Mouse (Mus musculus): ENCODE results near the gene Gzmm. TPM values are rescaled to one million over a fixed set of nuclear protein-coding genes. Genes with fewer than 3 reads are reported as not detected.
A peak's percentile ranks its signal among the peaks of the same experiment; 100 is the strongest.

The Gzmm gene
- total and polyA plus RNA-seq, 2 experiments from 2014 or later: 0.63 to 1.2 TPM

DNA sequence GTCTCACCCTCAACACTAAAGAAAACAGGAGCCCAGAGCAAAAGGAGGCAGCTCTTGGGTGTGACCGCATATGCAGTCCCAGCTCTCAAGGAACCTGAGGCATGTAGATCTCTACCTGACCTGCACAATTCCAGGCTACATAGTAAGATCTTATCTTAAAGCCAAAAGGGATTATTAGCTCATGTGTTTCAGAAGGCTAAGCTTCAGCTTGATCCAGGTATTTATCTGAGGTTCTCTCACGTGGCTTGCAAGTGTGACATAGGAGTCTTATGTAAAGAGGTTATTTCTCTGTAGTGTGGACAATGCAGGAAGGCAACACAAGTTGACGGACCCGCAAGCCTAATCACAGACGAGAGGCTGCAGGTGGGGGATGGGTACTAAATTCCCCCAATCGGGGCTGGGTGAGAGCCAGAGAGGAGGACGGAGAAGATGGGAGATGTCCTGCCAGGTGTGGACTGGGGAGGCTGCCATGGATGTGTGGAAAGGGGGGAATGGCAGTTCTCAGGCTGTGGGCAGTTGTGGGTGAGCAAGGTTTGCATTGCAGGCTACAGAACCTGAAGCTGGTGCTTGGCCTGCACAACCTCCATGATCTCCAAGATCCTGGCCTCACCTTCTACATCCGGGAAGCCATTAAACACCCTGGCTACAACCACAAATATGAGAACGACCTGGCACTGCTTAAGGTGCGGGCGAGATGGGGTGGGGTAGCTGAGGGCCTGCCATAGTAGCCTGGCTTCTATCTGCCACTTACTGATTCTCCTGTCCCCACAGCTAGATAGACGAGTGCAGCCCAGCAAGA lies 5.0 kb downstream of the Gzmm start:
- no peaks in the 10 kb centered on the region for H3K27me3 ChIP-seq (ENCODE audit: insufficient read depth, low read length)
- DNase-seq (ENCODE audit: low spot score): no peak
- no peak overlapping the region for H3K27ac ChIP-seq
- no peak overlapping the region for H3K9ac ChIP-seq (replicated peaks; ENCODE audit: low read length)
- ATAC-seq: no peak
- WGBS: 66% methylated on average over 12 of the region's 12 CpGs
- no peak overlapping the region for H3K4me2 ChIP-seq (ENCODE audit: low read depth, low read length)
- no peak for TF ChIP-seq CTCF (IDR thresholded peaks at IDR 0.05; ENCODE audit: low read depth)
- H3K4me3 ChIP-seq (ENCODE audit: low read length): no peak overlapping the region
- no peaks in the 10 kb centered on the region for H3K9me3 ChIP-seq (ENCODE audit: low read length)
- no peaks in the 10 kb centered on the region for H3K4me1 ChIP-seq (ENCODE audit: insufficient read depth, low read length)
- H3K36me3 ChIP-seq (ENCODE audit: insufficient read depth, low read length): no peaks in the 10 kb centered on the region; the same call in 1 of the 2 replicates

DNA sequence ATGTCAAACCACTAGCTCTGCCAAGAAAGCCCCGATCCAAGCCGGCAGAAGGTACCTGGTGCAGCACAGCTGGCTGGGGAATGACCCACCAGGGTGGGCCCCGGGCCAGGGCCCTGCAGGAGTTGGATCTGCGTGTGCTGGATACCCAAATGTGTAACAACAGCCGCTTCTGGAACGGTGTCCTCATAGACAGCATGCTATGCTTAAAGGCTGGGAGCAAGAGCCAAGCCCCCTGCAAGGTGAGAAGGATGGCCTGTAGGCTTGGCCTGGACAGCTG lies 5.5 kb downstream of the Gzmm start:
- DNase-seq (ENCODE audit: low spot score) (no peak), ATAC-seq (no peak)
- no peak for TF ChIP-seq CTCF (IDR thresholded peaks at IDR 0.05; ENCODE audit: low read depth)
- no peaks in the 10 kb centered on the region for H3K4me1 ChIP-seq (ENCODE audit: insufficient read depth, low read length)
- no peak overlapping the region for H3K9ac ChIP-seq (replicated peaks; ENCODE audit: low read length)
- WGBS: 51% methylated on average over 6 of the region's 6 CpGs
- H3K9me3 ChIP-seq (ENCODE audit: low read length): no peaks in the 10 kb centered on the region
- H3K27ac ChIP-seq: no peak overlapping the region
- no peak overlapping the region for H3K4me2 ChIP-seq (ENCODE audit: low read depth, low read length)
- no peak overlapping the region for H3K4me3 ChIP-seq (ENCODE audit: low read length)
- no peaks in the 10 kb centered on the region for H3K27me3 ChIP-seq (ENCODE audit: insufficient read depth, low read length)
- H3K36me3 ChIP-seq (ENCODE audit: insufficient read depth, low read length): no peaks in the 10 kb centered on the region

DNA sequence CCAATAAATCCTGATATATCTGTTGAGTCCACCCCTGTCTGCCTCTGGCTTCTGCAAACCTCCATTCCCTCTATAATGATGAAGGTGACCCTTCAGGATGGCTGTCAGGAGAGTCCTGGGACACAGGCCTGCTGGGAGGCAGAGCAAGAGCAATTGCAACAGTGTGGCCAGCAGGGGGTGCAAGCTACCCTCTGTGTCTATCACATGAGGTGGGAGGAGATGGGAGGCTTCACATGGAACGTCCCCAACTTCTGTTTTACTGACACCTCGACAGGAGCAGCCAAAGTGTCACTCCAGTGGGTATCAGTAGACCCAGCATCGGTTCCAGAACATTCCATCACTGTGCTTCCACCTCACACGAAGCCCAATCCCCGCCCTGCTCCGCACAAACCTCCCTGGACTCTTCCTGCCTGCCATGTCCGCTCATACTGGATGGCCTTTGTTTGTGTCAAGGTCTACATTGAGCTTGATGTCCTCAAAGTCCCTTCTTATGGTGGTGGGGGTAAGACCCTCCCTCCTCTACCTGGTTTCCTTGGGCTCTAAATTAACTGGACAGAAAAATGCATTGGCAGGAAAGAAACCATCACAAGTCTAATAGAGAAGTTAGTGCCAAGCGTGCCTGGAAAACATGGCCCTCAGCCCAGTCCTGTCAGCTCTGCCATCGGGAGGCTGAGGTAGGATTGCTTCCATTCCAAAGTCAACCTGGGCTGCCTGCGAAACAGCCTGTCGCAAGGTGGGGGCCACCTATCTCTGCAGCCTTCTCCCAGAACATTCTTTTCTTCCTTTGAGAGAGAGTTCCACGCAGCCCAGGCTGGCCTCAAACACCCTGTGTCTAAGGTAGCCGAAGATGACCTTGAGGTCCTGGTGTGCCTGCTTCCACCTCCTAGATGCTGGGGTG lies 6.7 kb downstream of the Gzmm start:
- TF ChIP-seq CTCF (IDR thresholded peaks at IDR 0.05; ENCODE audit: low read depth): peak; percentile 82
- H3K36me3 ChIP-seq (ENCODE audit: insufficient read depth, low read length): no peaks in the 10 kb centered on the region
- H3K9ac ChIP-seq (replicated peaks; ENCODE audit: low read length): no peak overlapping the region
- H3K27ac ChIP-seq: peak overlapping the region; percentile 22; the same call in 1 of the 2 replicates
- H3K4me2 ChIP-seq (ENCODE audit: low read depth, low read length): no peak overlapping the region
- H3K9me3 ChIP-seq (ENCODE audit: low read length): no peaks in the 10 kb centered on the region
- H3K4me3 ChIP-seq (ENCODE audit: low read length): no peak overlapping the region
- WGBS: 61% methylated on average over 13 of the region's 13 CpGs
- H3K27me3 ChIP-seq (ENCODE audit: insufficient read depth, low read length): no peaks in the 10 kb centered on the region
- no peaks in the 10 kb centered on the region for H3K4me1 ChIP-seq (ENCODE audit: insufficient read depth, low read length)
- ATAC-seq (peak; percentile 36; the same call in 1 of the 2 replicates), DNase-seq (ENCODE audit: low spot score) (peak; percentile 67)

DNA sequence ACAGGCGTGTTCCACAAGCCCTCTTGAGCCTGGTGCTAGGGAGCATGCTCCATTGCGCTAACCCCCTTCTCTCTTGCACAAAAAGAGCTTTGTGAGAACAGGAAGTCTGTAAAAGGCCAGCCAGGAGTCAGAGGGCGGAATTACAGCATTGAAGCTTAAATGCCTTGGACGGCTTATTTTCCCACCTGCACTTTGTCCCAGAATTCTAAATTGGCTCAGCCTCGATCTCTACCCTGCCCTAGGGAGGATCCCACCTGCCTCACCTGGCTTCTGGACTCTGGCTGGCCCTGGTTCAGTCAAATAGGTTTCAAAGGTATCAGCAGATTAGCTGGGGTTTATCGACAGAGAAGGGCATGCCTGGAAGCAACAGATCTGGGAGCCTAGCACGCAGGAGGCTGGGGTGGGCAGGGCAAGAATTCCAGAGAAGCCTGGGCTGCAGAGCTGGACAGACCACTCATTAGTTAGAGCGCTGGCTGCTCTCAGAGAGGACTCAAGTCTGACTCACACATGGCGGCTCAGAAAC lies 7.4 kb downstream of the Gzmm start:
- no peak for TF ChIP-seq CTCF (IDR thresholded peaks at IDR 0.05; ENCODE audit: low read depth)
- ATAC-seq: no peak
- WGBS: 66% methylated on average over 9 of the region's 9 CpGs
- no peak for DNase-seq (ENCODE audit: low spot score)
- Histone ChIP-seq H3K9ac (replicated peaks; ENCODE audit: low read length) (no peak overlapping the region), H3K4me2 (ENCODE audit: low read depth, low read length) (no peak overlapping the region), H3K27me3 (ENCODE audit: insufficient read depth, low read length) (no peaks in the 10 kb centered on the region), H3K4me1 (ENCODE audit: insufficient read depth, low read length) (no peaks in the 10 kb centered on the region), H3K36me3 (ENCODE audit: insufficient read depth, low read length) (no peaks in the 10 kb centered on the region), H3K27ac (0 out of 2 replicates have a peak overlapping the region, but pooled peaks have one; percentile 32), H3K9me3 (ENCODE audit: low read length) (no peaks in the 10 kb centered on the region), H3K4me3 (ENCODE audit: low read length) (no peak overlapping the region)

DNA sequence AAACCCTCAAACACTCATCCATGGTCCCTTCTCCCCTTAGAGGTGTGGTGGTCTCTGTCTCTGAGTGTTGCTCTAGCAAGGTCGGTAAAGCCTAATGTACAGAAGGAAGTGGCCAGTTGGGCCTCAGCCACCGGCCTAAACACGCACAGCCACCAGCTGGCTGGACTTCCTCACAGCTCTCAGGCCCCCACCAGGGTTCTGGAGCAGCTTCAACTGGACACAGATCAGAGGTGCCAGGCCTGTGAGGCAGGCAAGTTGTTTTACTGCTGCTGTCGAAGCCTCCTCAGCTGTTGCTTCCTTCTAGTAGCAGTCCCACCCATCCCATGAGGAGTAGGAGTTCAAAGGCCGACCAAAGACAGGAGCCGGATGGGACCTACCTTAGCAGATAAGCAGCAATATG lies 9.1 kb downstream of the Gzmm start:
- Histone ChIP-seq H3K9ac (replicated peaks; ENCODE audit: low read length) (no peak overlapping the region), H3K9me3 (ENCODE audit: low read length) (no peaks in the 10 kb centered on the region), H3K36me3 (ENCODE audit: insufficient read depth, low read length) (no peaks in the 10 kb centered on the region), H3K27ac (no peak overlapping the region; the same call in 1 of the 2 replicates), H3K27me3 (ENCODE audit: insufficient read depth, low read length) (no peaks in the 10 kb centered on the region), H3K4me2 (ENCODE audit: low read depth, low read length) (no peak overlapping the region), H3K4me3 (ENCODE audit: low read length) (no peak overlapping the region), H3K4me1 (ENCODE audit: insufficient read depth, low read length) (no peaks in the 10 kb centered on the region)
- TF ChIP-seq CTCF (IDR thresholded peaks at IDR 0.05; ENCODE audit: low read depth): no peak
- no peak for ATAC-seq
- no peak for DNase-seq (ENCODE audit: low spot score)
- 52% methylated on average over 6 of the region's 6 CpGs for WGBS

DNA sequence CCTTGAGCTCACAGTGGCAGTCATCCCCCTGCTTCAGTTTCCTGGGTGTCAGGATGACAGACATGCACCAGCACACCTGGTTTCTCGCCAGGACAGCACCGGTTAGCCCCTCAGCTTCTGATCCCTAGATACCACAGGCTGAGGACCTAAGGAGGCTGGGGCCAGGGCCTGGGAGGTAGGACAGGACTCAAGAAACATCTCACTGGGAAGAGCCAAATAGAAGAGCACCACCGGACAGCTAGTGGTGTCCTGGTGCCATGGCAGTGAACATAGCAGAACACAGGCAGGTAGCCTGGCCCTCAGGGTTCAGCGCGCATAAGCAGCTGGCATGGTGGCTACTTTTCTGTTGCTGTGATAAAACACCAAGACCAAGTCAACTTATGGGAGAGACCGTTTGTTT lies 9.6 kb downstream of the Gzmm start:
- TF ChIP-seq CTCF (IDR thresholded peaks at IDR 0.05; ENCODE audit: low read depth): no peak
- Histone ChIP-seq H3K4me3 (ENCODE audit: low read length) (no peak overlapping the region), H3K36me3 (ENCODE audit: insufficient read depth, low read length) (no peaks in the 10 kb centered on the region), H3K4me1 (ENCODE audit: insufficient read depth, low read length) (no peaks in the 10 kb centered on the region), H3K4me2 (ENCODE audit: low read depth, low read length) (no peak overlapping the region), H3K27ac (no peak overlapping the region; the same call in 1 of the 2 replicates), H3K9me3 (ENCODE audit: low read length) (no peaks in the 10 kb centered on the region), H3K27me3 (ENCODE audit: insufficient read depth, low read length) (no peaks in the 10 kb centered on the region), H3K9ac (replicated peaks; ENCODE audit: low read length) (no peak overlapping the region)
- WGBS: 93% methylated on average over 6 of the region's 6 CpGs
- ATAC-seq: no peak
- DNase-seq (ENCODE audit: low spot score): no peak

Measured in hindbrain, postnatal 0 days (tissue).